Mouse (Mus musculus) bone marrow macrophage, adult 2 months (primary cell): ENCODE data around the gene Slc29a1.

Experiments used
- CTCF ChIP-seq: IDR thresholded peaks from 2 replicates; pipeline ENCODE4 v1.5.1; 2012; ENCODE audit warnings: low read depth, mild to moderate bottlenecking, low read length, moderate library complexity
- POLR2A ChIP-seq: IDR thresholded peaks from 2 replicates; pipeline ENCODE4 v1.6.1; 2012; ENCODE audit warnings: mild to moderate bottlenecking, low read depth, low read length, borderline replicate concordance

- TF ChIP-seq CTCF (no peak), POLR2A (no peak)
Measured at GRCm38 (mm10) chr17:45612008-45612407, 12.6 kb upstream of the Slc29a1 start.
